Mouse (Mus musculus) CH12.LX (cell line): ENCODE measurements at regions not wholly inside any gene's neighbourhood (a gene's known extent, or its start where the extent isn't known, plus 50 kb on each side); places are given as distances from the start of the nearest gene placed in this dataset.

Source experiments
- DNase-seq: peaks from one replicate; pipeline ENCODE4 v3.0.0-alpha.2; 2013; ENCODE audit errors: extremely low read depth
- H3K27ac ChIP-seq: 2 replicates; pipeline ENCODE4 v1.5.1; 2012; ENCODE audit warnings: low read depth, mild to moderate bottlenecking, control low read depth, moderate library complexity; ENCODE audit not compliant: insufficient read depth
- H3K27me3 ChIP-seq: replicated peaks from 2 replicates; pipeline ENCODE3; 2012; ENCODE audit warnings: inconsistent platforms
- H3K36me3 ChIP-seq, 2 experiments: replicated peaks in 1 of 2; 2 replicates each; pipeline versions ENCODE3 to v1.6.1; 2012; ENCODE audit warnings: inconsistent platforms in 1 of 2, low read length in 1 of 2, mild to moderate bottlenecking in 1 of 2, mixed read lengths in 1 of 2, moderate library complexity in 1 of 2; ENCODE audit not compliant: control insufficient read depth in 1 of 2, insufficient read depth in 1 of 2
- H3K4me1 ChIP-seq, 2 experiments: 2 replicates each; pipeline ENCODE4 v1.6.1; 2012; ENCODE audit warnings: inconsistent platforms in 1 of 2, moderate library complexity in 1 of 2; ENCODE audit not compliant: insufficient read depth in 2 of 2, control insufficient read depth in 1 of 2
- H3K4me2 ChIP-seq: 2 replicates; pipeline ENCODE4 v1.6.1; 2012; ENCODE audit warnings: low read depth, mild to moderate bottlenecking, control low read depth; ENCODE audit not compliant: poor library complexity, insufficient read depth, severe bottlenecking
- H3K4me3 ChIP-seq, 3 experiments: fragments of 150-350 bp in 1 of 3; sonication (generic) in 1 of 3; replicated peaks in 1 of 3; 2 replicates each; pipeline versions ENCODE3 to v1.5.1; 2011 to 2012; ENCODE audit warnings: low read depth in 2 of 3, low read length in 2 of 3, mild to moderate bottlenecking in 2 of 3, moderate library complexity in 2 of 3, control low read depth in 1 of 3, improper control_type of control experiment in 1 of 3, inconsistent platforms in 1 of 3, mixed read lengths in 1 of 3; ENCODE audit not compliant: poor library complexity in 1 of 3
- H3K79me2 ChIP-seq: replicated peaks from 2 replicates; pipeline ENCODE4 v1.6.1; 2012; ENCODE audit warnings: mild to moderate bottlenecking, moderate library complexity; ENCODE audit not compliant: control insufficient read depth, poor library complexity, insufficient read depth, severe bottlenecking; ENCODE audit errors: extremely low read depth
- H3K9ac ChIP-seq: 2 replicates; pipeline ENCODE4 v1.6.1; 2012; ENCODE audit warnings: low read depth, mild to moderate bottlenecking, control low read depth, moderate library complexity; ENCODE audit not compliant: insufficient read depth
- H3K9me3 ChIP-seq: replicated peaks from 2 replicates; pipeline ENCODE3; 2012; ENCODE audit warnings: low read length, inconsistent platforms, mixed read lengths
- CHD1 ChIP-seq: IDR thresholded peaks from 2 replicates; pipeline ENCODE4 v1.6.1; 2012; ENCODE audit warnings: low read depth, low read length, improper control_type of control experiment, inconsistent platforms
- CHD2 ChIP-seq: IDR thresholded peaks from 2 replicates; pipeline ENCODE4 v1.6.1; 2011; ENCODE audit warnings: low read length, improper control_type of control experiment
- CTCF ChIP-seq, 2 experiments: IDR thresholded peaks in 1 of 2; conservative IDR thresholded peaks in 1 of 2; 2 replicates each; pipeline ENCODE4 v1.5.1; 2011 to 2012; ENCODE audit warnings: low read depth in 2 of 2, low read length in 2 of 2, improper control_type of control experiment in 1 of 2, inconsistent platforms in 1 of 2, mild to moderate bottlenecking in 1 of 2, moderate library complexity in 1 of 2
- E2F4 ChIP-seq: IDR thresholded peaks from 2 replicates; pipeline ENCODE4 v1.6.1; 2011; ENCODE audit warnings: low read depth, low read length, improper control_type of control experiment; ENCODE audit not compliant: insufficient replicate concordance
- ELF1 ChIP-seq: IDR thresholded peaks from 2 replicates; pipeline ENCODE4 v1.6.1; 2014; ENCODE audit warnings: low read depth, mild to moderate bottlenecking, inconsistent platforms, low read length, improper control_type of control experiment
- JUND ChIP-seq: conservative IDR thresholded peaks from 2 replicates; pipeline ENCODE4 v1.6.1; 2011; ENCODE audit warnings: low read depth, low read length, improper control_type of control experiment
- KAT2A ChIP-seq: IDR thresholded peaks from 2 replicates; pipeline ENCODE4 v1.6.1; 2012; ENCODE audit warnings: low read length, improper control_type of control experiment, inconsistent platforms; ENCODE audit not compliant: insufficient replicate concordance
- MAFK ChIP-seq: IDR thresholded peaks from 2 replicates; pipeline ENCODE4 v1.6.1; 2011; ENCODE audit warnings: low read length, improper control_type of control experiment; ENCODE audit not compliant: insufficient replicate concordance
- MAX ChIP-seq: IDR thresholded peaks from 2 replicates; pipeline ENCODE4 v1.6.1; 2011; ENCODE audit warnings: low read length, improper control_type of control experiment
- MEF2A ChIP-seq: IDR thresholded peaks from 2 replicates; pipeline ENCODE4 v1.6.1; 2014; ENCODE audit warnings: low read depth, mild to moderate bottlenecking, inconsistent platforms, low read length, improper control_type of control experiment, borderline replicate concordance
- NELFE ChIP-seq: IDR thresholded peaks from 2 replicates; pipeline ENCODE4 v1.6.1; 2011; ENCODE audit warnings: low read depth, low read length, improper control_type of control experiment
- PAX5 ChIP-seq: IDR thresholded peaks from 2 replicates; pipeline ENCODE4 v1.6.1; 2012; ENCODE audit warnings: low read length, inconsistent platforms, mixed read lengths
- POLR2AphosphoS2 ChIP-seq: IDR thresholded peaks from 2 replicates; pipeline ENCODE4 v1.6.1; 2011; ENCODE audit warnings: low read depth, low read length, improper control_type of control experiment
- RAD21 ChIP-seq: IDR thresholded peaks from 2 replicates; pipeline ENCODE4 v1.6.1; 2011; ENCODE audit warnings: low read depth, mild to moderate bottlenecking, low read length, improper control_type of control experiment, moderate library complexity
- RCOR1 ChIP-seq: conservative IDR thresholded peaks from 2 replicates; pipeline ENCODE4 v1.6.1; 2012; ENCODE audit warnings: low read depth, mild to moderate bottlenecking, inconsistent platforms, low read length, improper control_type of control experiment
- SIN3A ChIP-seq: IDR thresholded peaks from 2 replicates; pipeline ENCODE4 v1.6.1; 2012; ENCODE audit warnings: low read length, improper control_type of control experiment, inconsistent platforms
- SMC3 ChIP-seq: IDR thresholded peaks from 2 replicates; pipeline ENCODE4 v1.6.1; 2011; ENCODE audit warnings: low read depth, low read length, improper control_type of control experiment
- TCF12 ChIP-seq: IDR thresholded peaks from 2 replicates; pipeline ENCODE4 v1.6.1; 2014; ENCODE audit warnings: low read depth, mild to moderate bottlenecking, inconsistent platforms, low read length, improper control_type of control experiment
- UBTF ChIP-seq: IDR thresholded peaks from 2 replicates; pipeline ENCODE4 v1.6.1; 2012; ENCODE audit warnings: low read depth, mild to moderate bottlenecking, inconsistent platforms, low read length, improper control_type of control experiment, moderate library complexity
- USF1 ChIP-seq: IDR thresholded peaks from 2 replicates; pipeline ENCODE4 v1.6.1; 2014; ENCODE audit warnings: low read depth, mild to moderate bottlenecking, inconsistent platforms, low read length, improper control_type of control experiment
- ZC3H11A ChIP-seq: IDR thresholded peaks from 2 replicates; pipeline ENCODE4 v1.6.1; 2012; ENCODE audit warnings: low read depth, mild to moderate bottlenecking, inconsistent platforms, low read length, improper control_type of control experiment
- ZKSCAN1 ChIP-seq: IDR thresholded peaks from 2 replicates; pipeline ENCODE4 v1.6.1; 2012; ENCODE audit warnings: low read depth, inconsistent platforms, low read length, improper control_type of control experiment, borderline replicate concordance
- ZMIZ1 ChIP-seq: IDR thresholded peaks from 2 replicates; pipeline ENCODE4 v1.6.1; 2012; ENCODE audit warnings: low read depth, mild to moderate bottlenecking, inconsistent platforms, low read length, improper control_type of control experiment
- ZNF384 ChIP-seq: IDR thresholded peaks from 2 replicates; pipeline ENCODE4 v1.6.1; 2012; ENCODE audit warnings: low read depth, low read length, improper control_type of control experiment, inconsistent platforms
- dilution Hi-C: fragments of 300-500 bp; cut with MboI; formaldehyde crosslinking; loops from 2 replicates; pipeline ENCODE4 v1.14.3; 2020; ENCODE audit warnings: low sequenced_read_pairs; ENCODE audit not compliant: extremely low pct_unique_long_range_greater_than_20kb, extremely low pct_ligation_motif_present
- in situ Hi-C: fragments of 300-500 bp; cut with MboI; formaldehyde crosslinking; loops from 3 replicates; pipeline ENCODE4 v1.14.3; 2019; ENCODE audit warnings: low sequenced_read_pairs, low pct_ligation_motif_present, low pct_unique_long_range_greater_than_20kb, mixed read lengths

DNA sequence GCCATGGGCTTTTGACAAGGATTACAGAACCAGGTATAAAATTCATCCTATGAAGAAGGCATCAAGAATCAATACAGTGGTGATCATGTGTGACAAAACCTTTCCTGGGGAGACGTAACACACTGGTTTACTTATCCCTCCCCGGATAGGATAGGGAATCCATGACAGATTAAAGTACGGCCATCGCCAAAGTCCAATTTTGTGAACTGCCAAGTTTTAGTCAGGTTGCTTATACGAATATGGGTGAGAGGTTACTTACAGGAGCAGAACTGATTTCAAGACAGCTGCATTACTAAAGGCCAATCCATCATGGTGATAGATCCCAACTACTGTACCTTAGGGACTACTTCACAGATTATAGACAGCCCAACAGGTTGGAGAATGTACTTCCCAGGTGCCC lies 849.6 kb upstream of the Lcorl start:
- Histone ChIP-seq H3K79me2 (no peaks in the 10 kb centered on the region), H3K27me3 (no peaks in the 10 kb centered on the region), H3K9ac (no peak overlapping the region), H3K27ac (no peak overlapping the region), H3K4me1 (no peaks in the 10 kb centered on the region), H3K4me2 (no peak overlapping the region), H3K9me3 (peaks cover 22% of the 10 kb centered on the region), H3K4me3 (no peak overlapping the region), H3K36me3 (no peaks in the 10 kb centered on the region)
- in situ Hi-C loops (no loop called here), dilution Hi-C loops (no loop called here)
- DNase-seq: no peak
- no peak for TF ChIP-seq JUND
- no peak for TF ChIP-seq CHD1
- TF ChIP-seq MAX: no peak
- no peak for TF ChIP-seq PAX5
- no peak for TF ChIP-seq NELFE
- no peak for TF ChIP-seq CTCF (conservative IDR thresholded peaks at IDR 0.05 in 1 of 2, IDR thresholded peaks at IDR 0.05 in 1 of 2; ENCODE audit: low read depth in 2 of 2, low read length in 2 of 2)
- no peak for TF ChIP-seq MAFK
- no peak for TF ChIP-seq MEF2A
- no peak for TF ChIP-seq RAD21
- no peak for TF ChIP-seq RCOR1
- no peak for TF ChIP-seq ZC3H11A

DNA sequence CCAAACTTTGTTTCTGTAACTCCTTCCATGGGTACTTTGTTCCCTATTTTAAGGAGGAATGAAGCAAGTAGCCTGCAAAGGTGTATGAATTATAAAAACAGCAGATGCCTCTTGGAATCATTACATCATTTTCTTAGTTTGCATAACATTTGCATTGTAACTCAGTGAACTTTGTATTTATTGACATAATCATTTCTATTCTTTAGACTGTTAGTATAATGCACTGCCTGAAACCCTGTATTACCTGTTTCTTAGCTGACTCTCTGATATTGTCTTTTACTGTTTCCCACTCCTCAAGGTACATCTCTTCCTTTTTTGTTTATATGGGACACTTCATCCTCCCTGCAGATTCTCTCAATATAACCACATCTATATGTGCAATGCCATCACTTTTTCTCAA lies 820.6 kb upstream of the Lcorl start:
- H3K36me3 ChIP-seq: no peaks in the 10 kb centered on the region
- TF ChIP-seq E2F4 (no peak), MAFK (no peak), MAX (no peak), SIN3A (no peak), USF1 (no peak), KAT2A (no peak), PAX5 (no peak), ELF1 (no peak), CTCF (conservative IDR thresholded peaks at IDR 0.05 in 1 of 2, IDR thresholded peaks at IDR 0.05 in 1 of 2; ENCODE audit: low read depth in 2 of 2, low read length in 2 of 2) (no peak), SMC3 (no peak), ZKSCAN1 (no peak), TCF12 (no peak), ZC3H11A (no peak), RCOR1 (no peak), ZNF384 (no peak), POLR2AphosphoS2 (no peak), UBTF (no peak), CHD2 (no peak), ZMIZ1 (no peak), RAD21 (no peak)
- TF ChIP-seq, all 38 proteins: peak for 0
- no peak overlapping the region for H3K9ac ChIP-seq
- H3K4me1 ChIP-seq: no peaks in the 10 kb centered on the region
- no peaks in the 10 kb centered on the region for H3K79me2 ChIP-seq
- no peaks in the 10 kb centered on the region for H3K27me3 ChIP-seq
- no peak overlapping the region for H3K4me3 ChIP-seq
- in situ Hi-C loops (no loop called here), dilution Hi-C loops (no loop called here)
- no peak for DNase-seq
- no peak overlapping the region for H3K4me2 ChIP-seq
- H3K27ac ChIP-seq: no peak overlapping the region
- peaks cover 3% of the 10 kb centered on the region for H3K9me3 ChIP-seq
